Mouse (Mus musculus): ENCODE data around the gene Btn1a1.

- TF ChIP-seq CTCF (IDR thresholded peaks at IDR 0.05; ENCODE audit: insufficient read depth, low read depth, low read length) (no peak), POLR2A (IDR thresholded peaks at IDR 0.05; ENCODE audit: insufficient read depth, low read depth, low read length) (no peak)
These were observed 38.2 kb downstream of the Btn1a1 start for GRCm38 (mm10) chr13:23427401-23427910.

Data from olfactory bulb, adult 2 months (tissue).